Mouse (Mus musculus) ovary, adult 18-20 months (tissue): ENCODE data around the gene Eml6.
A peak's percentile ranks its signal among the peaks of the same experiment; 100 is the strongest.
"Not testable (repeated sequence)": the region's sequence is repeated elsewhere in the genome, so short reads cannot be mapped to it uniquely, and the experiment has no call there.

Experiments used
- DNase-seq: peaks from one replicate; pipeline ENCODE4 v3.0.0; 2022; ENCODE audit warnings: low spot score, mixed read lengths

Gene Eml6

DNA sequence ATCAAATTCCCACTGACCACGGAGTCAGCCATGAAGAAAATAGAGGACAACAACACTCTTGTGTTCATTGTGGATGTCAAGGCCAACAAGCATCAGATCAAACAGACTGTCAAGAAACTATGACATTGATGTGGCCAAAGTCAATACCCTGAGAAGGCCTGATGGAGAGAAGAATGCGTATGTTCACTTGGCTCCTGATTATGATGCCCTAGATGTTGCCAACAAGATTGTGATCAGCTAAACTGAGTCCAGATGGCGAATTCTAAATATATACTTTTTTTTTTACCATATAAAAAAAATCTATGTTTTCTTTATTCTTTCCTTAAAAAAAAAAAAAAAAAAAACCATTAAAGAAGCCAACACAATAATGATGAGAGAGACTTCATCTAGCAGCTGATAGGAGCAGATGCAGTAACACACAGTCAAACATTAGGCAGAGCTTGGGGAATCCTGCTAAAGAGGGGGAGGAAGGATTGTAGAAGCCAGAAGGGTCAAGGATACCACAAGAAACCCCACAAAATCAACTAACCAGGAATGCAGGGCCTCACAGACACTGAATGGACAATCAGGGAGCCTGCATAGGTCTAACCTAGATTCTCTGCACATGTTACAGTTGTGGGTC is 185.1 kb downstream of the Eml6 start:
- no peak for DNase-seq

DNA sequence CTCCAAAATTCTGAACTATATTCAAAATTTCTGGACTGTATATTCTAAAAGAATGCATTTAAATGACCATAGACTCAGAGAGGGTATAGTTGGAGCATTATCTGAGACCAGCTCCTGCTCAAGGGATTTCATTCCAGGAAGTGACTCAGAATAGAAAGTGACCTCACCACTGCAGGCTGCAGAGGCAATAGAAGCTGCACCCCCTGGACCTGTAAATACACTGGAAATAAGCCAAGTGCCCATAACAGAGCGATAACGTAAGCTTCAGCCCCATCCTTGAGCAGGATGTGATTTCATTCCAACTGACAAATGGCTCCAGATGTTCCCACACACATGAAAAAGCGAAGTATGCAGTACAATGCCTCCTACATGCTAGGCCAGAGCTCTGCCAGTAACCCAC is 186.1 kb downstream of the Eml6 start:
- no peak for DNase-seq

DNA sequence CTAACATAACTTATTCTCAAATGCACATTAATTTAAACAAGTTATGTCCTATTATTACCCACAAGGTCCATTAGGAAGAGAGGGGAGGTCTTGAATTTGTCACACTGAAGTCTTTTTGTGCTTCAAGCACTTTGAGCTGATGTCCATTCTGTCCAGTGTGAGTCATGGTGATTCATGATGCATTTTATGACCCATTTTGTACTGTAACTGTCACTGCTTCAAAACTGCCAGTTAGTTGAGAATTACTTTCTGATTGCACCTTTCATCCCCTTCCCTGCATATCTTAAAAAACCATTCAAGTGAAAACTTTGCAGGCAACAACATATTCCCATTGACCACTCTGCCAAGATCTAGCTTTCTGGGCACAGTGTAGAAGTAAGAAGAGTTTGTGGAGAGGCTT is 188.8 kb downstream of the Eml6 start:
- DNase-seq = no peak

DNA sequence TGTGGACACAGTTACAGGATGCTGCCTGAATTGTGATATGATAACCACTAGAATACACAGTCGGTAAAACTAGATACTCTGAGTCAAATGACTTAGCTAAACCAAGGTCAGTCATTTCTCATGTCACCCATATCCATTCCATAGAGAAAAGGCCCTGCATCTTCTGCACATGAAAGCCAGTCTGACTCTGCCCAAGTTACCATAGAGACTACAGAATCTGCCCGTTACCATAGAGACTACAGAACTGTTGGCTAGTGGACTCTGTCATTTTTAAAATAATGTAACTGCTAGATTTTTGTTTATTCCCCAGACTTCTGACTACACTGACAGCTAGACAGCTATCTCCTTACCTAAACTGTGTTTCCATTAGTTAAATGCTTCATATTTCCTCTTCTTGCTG is 198.1 kb downstream of the Eml6 start:
- DNase-seq = no peak

DNA sequence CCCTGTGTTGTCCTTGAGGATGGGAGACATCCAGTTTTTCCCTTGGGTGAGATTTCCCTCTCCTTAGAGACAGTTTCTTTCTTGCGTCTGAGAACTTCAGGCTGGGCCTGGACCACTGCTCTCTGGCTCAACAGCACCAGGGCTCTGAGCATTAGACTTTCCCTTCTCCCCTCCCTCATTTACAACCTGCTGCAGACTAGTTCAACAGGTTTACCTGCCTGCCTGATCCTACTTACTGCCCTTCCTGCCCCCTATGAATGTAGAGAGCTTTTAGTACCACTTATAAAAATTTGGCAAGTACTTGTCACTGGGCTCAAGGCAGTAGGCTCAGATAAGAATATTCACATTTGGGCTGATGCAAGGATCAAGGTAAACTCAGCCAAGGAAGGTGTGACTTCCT is 199.8 kb downstream of the Eml6 start:
- no peak for DNase-seq

DNA sequence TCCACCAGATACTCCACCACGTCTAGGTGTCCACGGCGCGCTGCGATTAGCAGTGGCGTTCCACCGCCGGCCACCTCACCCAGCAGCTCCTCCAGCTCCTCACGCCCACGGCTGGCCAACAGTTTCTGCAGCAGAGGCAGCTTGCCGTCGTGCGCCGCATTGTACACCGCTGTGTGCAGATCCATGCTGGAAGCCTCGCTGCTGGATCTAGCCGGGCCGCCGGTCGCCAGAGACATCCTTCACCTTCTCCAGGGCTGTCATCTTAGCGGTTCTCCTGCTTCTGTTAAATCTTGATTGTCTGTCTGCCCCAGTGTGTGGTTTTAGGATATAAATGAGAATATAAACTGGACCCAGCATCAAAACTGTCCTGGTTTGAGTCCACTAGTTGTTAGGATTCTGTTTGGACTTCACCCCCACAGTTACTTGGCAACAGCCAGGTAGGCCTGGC is 200.5 kb downstream of the Eml6 start, which contains the start of gene 4931440F15Rik:
Gene 4931440F15Rik, minus strand, starts transcription at position 398 of the 448 bp plus-strand sequence.
- DNase-seq = not testable (repeated sequence)

DNA sequence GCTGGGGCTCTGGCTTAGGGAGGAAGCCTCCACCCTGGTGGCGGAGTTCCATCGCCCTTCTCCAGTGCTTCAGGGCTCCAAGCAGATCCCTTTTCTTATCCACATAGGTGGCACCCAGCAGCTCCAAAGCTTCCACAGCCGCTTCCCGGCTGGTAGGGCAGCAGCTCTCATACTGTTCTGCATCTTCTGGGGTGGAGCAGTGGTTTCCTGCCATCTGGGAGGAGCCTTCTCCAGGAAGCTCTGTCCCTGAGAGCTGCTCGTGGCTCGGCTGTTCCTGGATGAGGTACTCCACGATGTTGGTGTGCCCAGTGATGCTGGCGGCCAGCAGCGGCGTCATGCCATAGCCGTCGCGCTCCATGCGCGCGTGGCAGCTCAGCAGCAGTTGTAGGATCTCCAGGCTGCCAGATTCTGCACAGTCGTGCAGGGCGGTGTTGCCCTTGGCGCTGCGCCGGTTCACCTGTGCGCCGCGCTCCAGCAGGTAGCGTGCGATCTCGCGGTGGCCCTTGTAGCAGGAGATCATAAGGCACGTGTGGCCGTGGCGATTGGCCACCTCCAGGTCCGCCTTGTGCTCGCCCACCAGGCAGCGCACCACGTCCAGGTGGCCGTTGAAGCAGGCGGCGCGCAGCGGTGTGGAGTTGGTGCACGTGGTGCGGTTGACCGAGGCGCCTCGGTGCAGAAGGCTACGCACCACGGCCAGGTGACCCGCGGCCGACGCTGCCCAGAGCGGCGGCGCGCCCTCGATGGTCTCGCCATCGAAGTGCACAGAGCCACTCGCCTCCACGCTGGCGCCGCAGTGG is 201.2 kb downstream of the Eml6 start:
- not testable (repeated sequence) for DNase-seq

DNA sequence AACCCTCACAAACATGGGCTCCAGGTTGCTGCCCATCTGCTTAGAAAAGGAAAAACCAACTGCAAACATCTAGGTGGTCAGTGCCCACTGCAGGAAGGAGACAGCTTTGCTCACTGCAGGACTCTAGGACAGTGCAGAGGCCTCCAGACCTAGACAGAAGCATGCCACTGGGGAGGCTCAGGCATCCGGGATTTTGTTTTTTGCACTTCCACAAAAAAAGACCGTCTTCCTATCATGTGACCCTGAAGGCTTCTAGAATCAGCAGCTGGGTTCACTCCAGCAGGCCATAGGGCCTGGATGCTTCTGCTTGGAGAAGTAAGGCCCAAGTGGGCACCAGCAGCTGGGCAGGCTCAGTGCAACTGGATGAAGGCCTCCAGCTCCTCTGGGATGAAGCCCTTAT is 202.7 kb downstream of the Eml6 start:
- DNase-seq = no peak

DNA sequence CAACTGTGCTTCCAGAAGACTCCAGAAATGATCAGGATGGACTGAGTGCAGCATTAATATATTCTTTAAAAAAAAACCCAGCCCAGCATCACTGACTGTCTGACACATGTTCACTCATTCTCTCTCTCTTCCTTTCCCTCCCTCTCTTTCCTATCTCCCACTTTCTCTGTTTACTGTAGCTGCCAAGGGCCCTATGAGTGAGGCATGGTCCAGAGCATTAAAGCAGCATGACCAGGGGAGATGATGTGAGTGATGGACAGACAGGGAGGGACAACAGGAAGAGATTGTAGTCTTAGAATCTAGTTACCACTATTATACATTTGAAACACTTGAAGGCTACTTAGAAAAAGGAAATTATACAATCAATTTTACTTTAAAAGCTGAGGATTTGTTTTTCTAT is 210.2 kb downstream of the Eml6 start:
- no peak for DNase-seq

DNA sequence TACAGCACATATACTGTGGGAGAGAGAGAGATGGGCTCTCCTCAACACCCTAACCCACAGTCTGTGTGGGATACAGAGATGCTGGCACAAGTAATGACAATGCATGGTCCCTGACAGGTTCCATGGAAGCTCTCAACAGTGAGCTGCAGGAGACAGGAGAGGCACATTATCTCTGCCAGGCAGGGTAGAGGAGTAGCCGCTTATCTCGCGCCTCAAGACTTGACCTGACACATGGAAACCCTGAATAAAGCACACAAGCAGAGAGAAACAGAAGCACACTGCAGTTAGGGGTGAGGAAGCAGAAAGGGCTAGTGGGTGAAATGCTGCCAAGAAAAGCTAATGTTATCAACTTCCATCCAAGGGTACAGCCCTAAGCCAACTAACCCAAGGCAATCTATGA is 210.6 kb downstream of the Eml6 start:
- peak; percentile 29 for DNase-seq

DNA sequence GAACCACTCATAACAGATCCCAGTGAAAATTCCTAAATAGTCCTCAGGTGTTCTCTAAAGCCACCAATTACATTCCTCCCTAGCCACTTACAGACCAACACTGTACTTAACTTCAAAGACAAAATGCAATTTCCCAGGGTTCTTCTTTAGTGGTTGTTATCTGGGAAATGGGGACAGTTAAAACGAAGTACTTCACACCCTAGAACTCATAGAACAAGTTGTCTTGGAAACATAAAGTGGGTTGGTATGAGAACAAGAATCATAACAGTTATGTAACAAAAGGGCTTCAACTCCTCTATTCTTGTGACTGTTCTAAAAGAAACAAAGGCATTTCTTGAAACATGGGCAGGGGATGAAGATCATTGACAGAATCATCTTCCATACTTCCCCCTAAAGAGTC is 212.6 kb downstream of the Eml6 start:
- DNase-seq = no peak

DNA sequence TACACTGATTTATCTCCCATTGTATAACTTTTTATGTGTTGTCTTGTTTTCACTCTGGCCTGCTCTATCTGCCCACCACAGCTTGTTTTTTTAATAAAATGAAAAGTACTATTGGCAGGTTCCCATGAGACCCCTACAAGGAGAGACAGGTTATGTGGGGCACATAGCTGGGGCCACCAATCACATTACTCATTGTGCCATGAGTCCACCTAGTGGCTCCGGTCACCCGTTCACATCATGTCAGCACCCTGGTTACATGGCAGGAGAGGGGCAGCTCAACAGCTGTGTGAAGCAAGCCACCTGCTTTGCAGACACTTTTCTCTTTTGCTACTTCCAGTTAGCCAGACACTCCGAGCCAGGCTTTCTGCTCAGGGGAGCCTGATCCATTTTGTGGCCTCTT is 213.4 kb downstream of the Eml6 start:
- DNase-seq = no peak

DNA sequence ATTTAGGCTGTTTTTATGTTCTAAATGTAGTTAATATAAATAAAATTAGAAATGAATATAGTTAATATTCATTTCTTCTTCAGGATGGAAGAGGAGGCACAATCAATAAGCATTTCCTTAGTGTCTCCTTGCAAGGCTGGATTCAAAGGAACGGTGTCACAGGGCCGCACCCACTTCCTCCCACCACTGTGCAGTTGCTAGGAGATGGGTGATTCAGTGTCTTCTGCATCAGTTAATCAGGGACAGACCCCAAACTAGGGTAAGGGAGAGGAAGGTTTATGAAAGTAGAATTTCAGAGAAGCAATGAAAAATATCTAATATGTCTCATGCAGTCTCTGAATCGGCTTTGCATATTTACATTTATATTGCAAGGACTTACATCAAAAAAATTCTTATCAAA is 215.5 kb downstream of the Eml6 start:
- DNase-seq = no peak

DNA sequence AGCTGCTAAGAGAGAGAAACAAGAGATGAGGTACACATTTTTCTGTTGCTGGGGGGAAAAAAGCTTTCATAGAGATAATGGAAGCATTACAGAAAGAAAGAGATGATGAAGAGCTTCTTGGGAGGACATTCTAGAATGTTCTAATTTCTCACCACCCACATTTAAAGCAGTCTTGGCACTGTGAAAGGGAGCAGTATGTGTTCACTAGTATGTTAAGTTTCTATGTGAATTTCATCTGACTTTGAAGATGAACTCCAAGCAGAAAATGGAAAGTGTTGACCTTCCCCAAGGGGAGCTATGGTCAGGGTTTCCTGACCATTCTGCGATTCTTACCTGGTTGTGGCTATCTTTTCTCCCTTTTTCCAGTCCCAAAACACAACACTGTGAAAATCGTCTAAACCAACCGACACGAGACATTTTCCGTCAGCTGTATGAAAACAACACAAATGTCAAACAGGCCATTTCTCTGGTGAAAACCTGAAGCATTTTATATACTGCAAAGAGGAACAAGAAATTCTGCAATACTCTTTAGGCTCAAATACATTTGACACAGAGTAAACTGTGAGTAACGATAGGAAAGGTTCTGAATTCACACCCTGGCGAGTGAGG is 216.7 kb downstream of the Eml6 start:
- no peak for DNase-seq

DNA sequence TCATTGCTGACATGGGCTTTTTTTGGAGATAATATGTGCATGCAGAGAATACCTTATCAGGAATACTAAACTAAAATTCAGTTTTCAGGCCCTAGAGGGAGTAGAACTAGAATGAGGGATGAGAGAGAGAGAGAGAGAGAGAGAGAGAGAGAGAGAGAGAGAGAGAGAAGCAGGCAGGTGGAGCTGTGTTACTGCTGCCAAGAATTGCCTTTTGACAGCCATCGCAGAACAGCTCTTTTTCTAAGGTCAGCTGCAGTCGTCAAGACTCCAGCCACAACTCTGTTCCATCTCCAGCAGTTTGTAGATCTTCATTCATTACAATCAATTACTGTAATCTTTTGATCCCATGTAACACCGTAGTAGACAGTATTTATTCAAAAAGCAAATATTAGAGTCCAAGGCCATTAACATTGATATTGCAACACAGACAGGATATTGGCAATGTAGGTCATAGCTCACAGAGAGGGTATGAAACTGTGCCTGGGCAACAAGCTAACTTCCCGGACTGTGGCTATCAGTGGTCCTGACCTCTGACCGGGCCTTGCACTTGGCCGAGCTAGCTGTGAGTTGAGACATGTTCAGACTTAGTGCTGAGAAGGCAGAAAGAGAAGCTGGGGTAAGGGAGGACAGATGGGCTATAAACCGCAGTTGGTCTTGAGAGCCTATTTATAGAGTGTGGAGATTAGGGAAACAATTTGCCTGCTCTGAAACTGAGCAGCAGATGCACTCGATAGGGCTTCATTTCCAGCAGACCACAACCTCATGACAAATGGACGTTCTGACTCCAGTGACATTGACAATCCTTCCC is 217.5 kb downstream of the Eml6 start:
- peak; percentile 46 for DNase-seq

DNA sequence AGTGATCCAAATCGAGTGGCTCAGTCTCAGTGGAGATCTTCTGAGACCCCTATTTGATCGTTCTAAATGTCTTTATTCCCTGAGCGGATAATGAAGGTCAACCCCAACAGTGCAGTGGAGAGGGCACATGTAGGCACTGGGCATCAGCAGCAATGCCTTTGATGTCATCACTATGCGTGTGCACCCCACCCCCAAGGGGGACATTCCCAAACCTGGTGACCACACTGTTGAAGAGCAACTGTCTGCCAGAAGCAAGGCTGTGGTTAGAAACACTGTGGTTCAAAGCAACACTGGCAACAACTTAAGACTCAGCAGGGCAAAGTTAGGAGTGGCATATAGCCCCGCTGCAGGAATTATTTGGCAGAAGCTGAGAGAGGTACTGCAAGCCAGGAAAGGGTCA is 218.5 kb downstream of the Eml6 start:
- DNase-seq = no peak

DNA sequence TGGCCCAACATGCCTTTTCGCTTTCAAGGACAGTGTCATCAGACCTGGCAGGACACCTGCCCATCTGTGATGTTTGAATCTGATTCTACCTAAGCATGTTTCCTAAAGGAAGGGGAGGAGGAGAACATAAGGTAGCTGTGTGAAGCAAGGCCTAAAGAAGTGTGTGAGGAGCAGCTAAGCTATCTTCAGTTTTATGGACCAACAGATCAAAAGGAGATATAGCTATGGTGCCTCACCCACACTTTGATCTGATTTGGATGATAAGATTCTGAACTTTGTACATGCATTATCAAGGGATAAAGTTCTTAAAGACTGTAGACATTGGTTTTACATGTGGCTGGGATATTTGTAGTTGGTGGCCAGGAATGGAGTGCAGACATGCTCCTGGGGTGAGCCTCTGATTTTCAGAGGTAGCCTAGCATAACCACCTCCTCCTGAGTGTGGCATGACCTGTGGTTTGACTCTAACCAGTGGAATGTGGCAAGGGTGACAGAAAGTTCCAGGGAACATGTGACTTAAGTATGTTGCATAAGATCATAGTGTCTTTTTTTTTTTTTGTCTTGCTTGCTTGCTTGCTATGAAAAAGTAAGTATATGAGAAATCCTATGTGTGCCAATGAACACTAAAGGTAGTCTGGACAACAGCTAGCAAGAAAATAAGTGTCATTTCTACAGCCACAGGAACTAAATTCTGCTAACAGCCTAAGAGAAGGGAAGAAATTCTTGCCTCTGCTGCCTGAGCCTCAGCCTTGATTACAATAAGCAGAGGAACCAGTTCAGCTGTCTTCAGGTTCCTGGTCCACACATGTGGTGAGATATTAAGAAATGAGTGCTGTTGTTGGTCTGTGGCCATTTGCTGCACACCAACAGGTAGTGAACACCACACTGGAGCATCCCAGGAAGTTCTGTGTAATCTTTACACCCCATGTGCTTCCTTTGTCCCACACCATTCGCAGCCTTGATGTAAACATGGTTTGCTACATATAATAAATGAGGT is 224.1 kb downstream of the Eml6 start:
- DNase-seq = no peak

DNA sequence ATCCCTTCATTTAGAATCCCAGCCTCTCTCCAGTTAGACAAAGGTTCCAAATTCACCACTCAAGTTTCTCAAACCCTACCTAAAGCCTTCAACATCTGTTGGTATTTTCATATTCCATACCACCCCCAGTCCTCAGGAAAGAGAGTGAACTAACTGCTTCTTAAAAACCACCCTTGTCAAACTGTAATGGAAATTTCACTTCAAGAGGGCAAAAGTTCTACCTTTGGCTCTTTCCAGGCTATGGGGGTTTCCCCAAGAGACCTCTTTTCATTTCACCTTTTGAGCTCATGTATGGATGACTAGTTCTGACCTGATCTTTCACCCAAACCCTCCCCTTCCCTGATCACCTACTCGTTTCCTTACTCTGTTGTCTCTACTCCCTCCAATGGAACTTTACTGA is 226.0 kb downstream of the Eml6 start:
- DNase-seq = no peak

DNA sequence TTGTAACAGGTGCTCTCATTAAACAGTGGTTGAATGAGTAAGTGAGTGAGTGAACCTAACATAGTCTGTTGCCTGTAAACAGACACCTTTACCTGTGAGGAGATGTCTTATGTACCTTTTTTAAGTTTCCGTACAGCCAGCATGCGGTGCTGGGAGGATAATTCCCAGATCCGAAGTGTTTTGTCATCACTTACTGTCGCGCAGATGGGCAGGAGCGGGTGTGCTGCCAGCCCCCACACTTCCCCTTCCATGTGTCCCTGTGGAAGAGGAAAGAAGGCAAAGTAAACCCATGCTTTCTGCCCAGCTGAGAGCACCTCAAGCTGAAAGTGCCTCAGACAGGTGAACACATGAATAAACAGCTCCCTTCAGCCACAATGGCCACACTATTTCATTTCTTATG is 230.7 kb downstream of the Eml6 start:
- no peak for DNase-seq

DNA sequence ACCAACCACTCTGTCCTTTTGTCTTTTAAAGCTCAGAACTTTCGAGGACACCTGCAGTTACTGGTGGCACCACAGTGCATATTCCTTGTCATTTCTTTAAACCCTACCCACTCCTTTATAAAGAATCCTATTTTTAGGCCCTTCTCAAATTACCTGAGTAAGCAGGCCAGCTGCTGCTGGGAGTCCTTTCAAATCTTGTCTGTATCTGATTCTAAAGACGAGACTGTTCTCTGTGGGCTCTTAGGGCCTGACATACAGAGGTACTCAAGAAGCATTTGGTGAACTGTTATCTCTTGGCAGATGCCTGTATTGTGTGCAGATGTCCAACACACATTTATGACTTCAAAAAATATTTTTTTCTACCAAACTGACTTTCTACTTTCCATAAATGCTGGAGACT is 231.4 kb downstream of the Eml6 start:
- no peak for DNase-seq

DNA sequence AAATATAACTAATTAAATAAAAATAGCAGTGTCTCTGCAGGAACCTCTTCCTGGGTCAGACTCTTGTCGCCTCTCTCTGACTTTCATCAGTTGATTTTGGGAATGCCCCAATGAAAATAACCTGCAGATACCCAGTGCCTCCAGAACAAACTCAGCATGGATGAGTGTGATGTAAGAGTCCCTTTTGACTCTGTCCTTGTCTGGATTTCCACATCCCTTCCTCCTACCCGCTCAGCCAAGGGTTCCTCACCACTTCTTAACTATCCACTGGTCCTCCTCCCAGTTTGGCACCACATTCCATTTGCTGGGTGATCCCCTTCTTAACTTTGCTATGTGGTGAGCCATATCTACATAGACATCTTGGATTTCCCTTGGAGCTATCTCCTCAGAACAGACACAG is 235.0 kb downstream of the Eml6 start:
- no peak for DNase-seq
